ENCODE assay signal across 9 mouse cellular contexts in the genomic region with DNA sequence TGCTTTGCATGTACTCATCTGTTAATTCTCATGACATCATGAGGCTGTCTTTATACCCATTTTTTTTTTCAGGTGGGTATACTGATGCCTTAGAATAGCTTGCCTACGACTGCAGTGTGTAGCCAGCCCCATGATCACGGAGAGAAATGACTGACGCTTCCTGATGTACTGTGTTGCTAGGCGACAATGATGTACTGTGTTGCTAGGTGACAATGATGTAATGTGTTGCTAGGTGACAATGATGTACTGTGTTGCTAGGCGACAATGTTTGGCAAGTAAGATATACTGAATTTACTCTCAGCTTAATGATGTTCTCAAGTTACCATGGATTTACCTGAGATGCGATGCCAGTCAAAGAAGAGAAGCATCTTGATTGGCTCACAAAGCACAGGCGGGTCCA. TPM values are rescaled to one million over a fixed set of nuclear protein-coding genes. Genes with fewer than 3 reads are reported as not detected.
DNase-seq lines count a peak whose midpoint lies in the region; ATAC-seq and TF ChIP-seq lines count a peak whose summit lies in the region.
"Had no signal": no experiment of that assay in that cellular context is flagged by ENCODE, and none has a peak within 500 bp of the region (broad histone marks: within the 10 kb centered on the region; RNA-seq: fewer than 3 reads in every experiment).

Gene Gzmk (minus strand): TSS at position 98 of the 400 bp plus-strand sequence.

- TF ChIP-seq POLR2A in thymus, adult 2 months (IDR thresholded peaks at IDR 0.05; ENCODE audit: control insufficient read depth, extremely low read depth, insufficient read depth, low read length, poor library complexity) = no peak

- no peaks in the 10 kb centered on the region for H3K9me3 ChIP-seq in forebrain, embryonic 13.5 days (replicated peaks)
- no peaks in the 10 kb centered on the region for H3K9me3 ChIP-seq in neural tube, embryonic 15.5 days (replicated peaks)

- H3K4me3 ChIP-seq in forebrain, embryonic 13.5 days = no peak within 1 kb of the TSS
- H3K4me3 ChIP-seq in neural tube, embryonic 15.5 days (replicated peaks) = no peak within 1 kb of the TSS
- H3K4me3 ChIP-seq in thymus, adult 2 months (ENCODE audit: control insufficient read depth, insufficient read depth, low read length) = no peak within 1 kb of the TSS

- H3K36me3 ChIP-seq in forebrain, embryonic 13.5 days (ENCODE audit: poor library complexity, severe bottlenecking) = no peaks in the 10 kb centered on the region
- H3K36me3 ChIP-seq in neural tube, embryonic 15.5 days = no peaks in the 10 kb centered on the region
- no peaks in the 10 kb centered on the region for H3K36me3 ChIP-seq in thymus, adult 2 months (ENCODE audit: control insufficient read depth, insufficient read depth, low read length)

- H3K4me1 ChIP-seq in forebrain, embryonic 13.5 days = peaks cover 7% of the 10 kb centered on the region
- H3K4me1 ChIP-seq in neural tube, embryonic 15.5 days = peaks cover 10% of the 10 kb centered on the region
- no peaks in the 10 kb centered on the region for H3K4me1 ChIP-seq in thymus, adult 2 months (replicated peaks; ENCODE audit: control insufficient read depth, insufficient read depth, low read length)

- H3K9ac ChIP-seq in forebrain, embryonic 13.5 days = no peak within 1 kb of the TSS
- no peak within 1 kb of the TSS for H3K9ac ChIP-seq in neural tube, embryonic 15.5 days (replicated peaks)

- peak; percentile 36; the same call in 1 of the 2 replicates for ATAC-seq in common myeloid progenitor, adult 5-6 weeks (replicated peaks; ENCODE audit: low read depth, poor library complexity, severe bottlenecking)
- peak; percentile 98 for ATAC-seq in forebrain, embryonic 13.5 days
- peak; percentile 95 for ATAC-seq in neural tube, embryonic 15.5 days (ENCODE audit: low FRiP score)

- H3K27me3 ChIP-seq in forebrain, embryonic 13.5 days = no peaks in the 10 kb centered on the region
- H3K27me3 ChIP-seq in neural tube, embryonic 15.5 days (replicated peaks) = no peaks in the 10 kb centered on the region
- H3K27me3 ChIP-seq in thymus, adult 2 months (ENCODE audit: control insufficient read depth, insufficient read depth, low read length) = no peaks in the 10 kb centered on the region

- no peak within 1 kb of the TSS for H3K27ac ChIP-seq in forebrain, embryonic 13.5 days
- H3K27ac ChIP-seq in neural tube, embryonic 15.5 days (replicated peaks) = no peak within 1 kb of the TSS
- no peak within 1 kb of the TSS for H3K27ac ChIP-seq in thymus, adult 2 months (ENCODE audit: control insufficient read depth, insufficient read depth, low read length)

- H3K4me2 ChIP-seq in forebrain, embryonic 13.5 days = no peak within 1 kb of the TSS
- H3K4me2 ChIP-seq in neural tube, embryonic 15.5 days = no peak within 1 kb of the TSS

- peak; percentile 56 for DNase-seq in layer of hippocampus, adult 9-10 months (ENCODE audit: low spot score)
- no peak for DNase-seq in adrenal gland, postnatal 10 days
- no peak for DNase-seq in ovary, postnatal 10 days (ENCODE audit: low spot score)
- no peak for DNase-seq in thymus, adult 2 months
- DNase-seq in heart, adult 9 months (ENCODE audit: low spot score in 2 of 2) = no peak
- DNase-seq: heart, adult 18-20 months had no signal

- TF ChIP-seq CTCF in thymus, adult 2 months (IDR thresholded peaks at IDR 0.05; ENCODE audit: borderline replicate concordance, control insufficient read depth, extremely low read depth, insufficient read depth, low read length, poor library complexity) = no peak

- 52% methylated on average over 7 of the region's 7 CpGs for WGBS in forebrain, embryonic 13.5 days
- WGBS in neural tube, embryonic 15.5 days = 35% methylated on average over 7 of the region's 7 CpGs
- 91% methylated on average over 7 of the region's 7 CpGs for WGBS in thymus, adult 2 months

RNA-seq across cellular contexts. Expression of gene Gzmk, which starts in this region (rescaled TPM):
- not detected in 2 replicates for total RNA-seq in common myeloid progenitor, adult 5-6 weeks (2017)
- polyA plus RNA-seq in forebrain, embryonic 13.5 days (2015; fragmentation: Nextera tagmentation; extraction: Ambion mirVana) = not detected in 2 replicates
- not detected in 2 replicates for polyA plus RNA-seq in neural tube, embryonic 15.5 days (2015; fragmentation: Nextera tagmentation; extraction: Ambion mirVana)
- not detected for total RNA-seq in adrenal gland, postnatal 10 days (2021)
- polyA plus RNA-seq in thymus, adult 2 months (2012; rRNA removed) = 0.20 TPM in 1 of 2 replicates, not detected in the other
- total RNA-seq: heart, adult 18-20 months had no signal

Comparison
In these comparisons a context has a peak if more than half of its experiments do, and no peak if none do; other contexts are left out.
1. Peak in ATAC-seq in common myeloid progenitor, adult 5-6 weeks; RNA of the gene not detected or under 1 TPM.
2. Peak in ATAC-seq in forebrain, embryonic 13.5 days; RNA of the gene not detected or under 1 TPM.
3. Peak in ATAC-seq in neural tube, embryonic 15.5 days; RNA of the gene not detected or under 1 TPM.
4. ATAC-seq: peak in every context shown above with its lines; median percentile 98 in forebrain, embryonic 13.5 days; 95 in neural tube, embryonic 15.5 days; 36 in common myeloid progenitor, adult 5-6 weeks.